Mouse (Mus musculus): ENCODE results near the gene Txnrd2. TPM values are rescaled to one million over a fixed set of nuclear protein-coding genes. Genes with fewer than 3 reads are reported as not detected.

Gene Txnrd2
- polyA plus RNA-seq, 1 experiment from 2014 or later, result 23.4 TPM

DNA sequence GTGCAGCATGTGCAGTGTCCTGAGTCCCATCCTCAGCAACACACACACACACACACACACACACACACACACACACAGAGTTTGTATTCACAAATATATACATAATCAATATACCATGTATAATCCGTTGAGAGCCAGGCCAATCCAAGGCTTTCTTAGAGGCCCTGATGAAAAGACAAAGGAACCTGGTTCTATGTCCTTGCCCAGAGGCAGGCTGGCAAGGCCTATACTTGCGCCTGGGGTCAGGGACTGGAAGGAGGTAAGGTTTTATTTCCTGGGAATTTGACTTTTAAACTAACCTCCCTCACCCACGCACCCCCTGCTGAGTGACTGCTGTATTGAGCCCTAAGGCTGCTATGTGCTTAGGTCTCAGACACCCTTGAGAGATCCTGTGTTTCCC is 5.6 kb upstream of the Txnrd2 start:
- no peak overlapping the region for H3K4me3 ChIP-seq
- H3K4me1 ChIP-seq, result peaks cover 13% of the 10 kb centered on the region
- no peak overlapping the region for H3K4me2 ChIP-seq
- no peaks in the 10 kb centered on the region for H3K9me3 ChIP-seq (replicated peaks)
- 79% methylated on average over 3 of the region's 3 CpGs for WGBS
- no peak overlapping the region for H3K27ac ChIP-seq
- ATAC-seq, result no peak
- H3K27me3 ChIP-seq, result no peaks in the 10 kb centered on the region
- H3K36me3 ChIP-seq (ENCODE audit: poor library complexity, severe bottlenecking), result peaks cover 18% of the 10 kb centered on the region
- no peak overlapping the region for H3K9ac ChIP-seq

GRCm38 (mm10) chr16:18423203-18423914 is 2.8 kb upstream of the Txnrd2 start:
- WGBS, result 90% methylated on average over 7 of the region's 7 CpGs
- Histone ChIP-seq H3K4me1 (peaks cover 25% of the 10 kb centered on the region), H3K9me3 (replicated peaks) (no peaks in the 10 kb centered on the region), H3K27me3 (no peaks in the 10 kb centered on the region), H3K9ac (no peak overlapping the region), H3K36me3 (ENCODE audit: poor library complexity, severe bottlenecking) (peaks cover 8% of the 10 kb centered on the region; the same call in 1 of the 2 replicates), H3K4me3 (no peak overlapping the region), H3K4me2 (no peak overlapping the region), H3K27ac (no peak overlapping the region)
- ATAC-seq, result no peak

DNA sequence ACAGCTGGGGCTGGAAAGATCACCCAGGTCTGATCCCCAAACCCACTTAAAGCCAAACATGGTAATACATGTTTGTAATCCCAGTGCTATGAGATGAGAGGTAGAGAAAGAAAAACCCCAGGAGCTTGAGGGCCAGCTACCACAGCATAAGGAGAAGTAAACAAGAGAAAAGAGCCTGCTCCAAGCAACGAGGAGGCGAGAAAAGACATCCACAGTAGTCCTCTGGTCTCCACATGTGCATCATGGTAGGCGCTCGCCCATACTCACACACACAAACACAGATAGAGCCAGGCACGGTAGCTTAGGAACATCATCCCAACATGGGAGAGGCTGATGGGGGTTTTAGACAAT is 2.3 kb upstream of the Txnrd2 start:
- no peak overlapping the region for H3K4me3 ChIP-seq
- peaks cover 25% of the 10 kb centered on the region for H3K4me1 ChIP-seq
- peaks cover 8% of the 10 kb centered on the region; the same call in 1 of the 2 replicates for H3K36me3 ChIP-seq (ENCODE audit: poor library complexity, severe bottlenecking)
- no peaks in the 10 kb centered on the region for H3K27me3 ChIP-seq
- no peaks in the 10 kb centered on the region for H3K9me3 ChIP-seq (replicated peaks)
- no peak for ATAC-seq
- whole genome bisulfite sequencing, result 94% methylated on average over 5 of the region's 5 CpGs
- H3K27ac ChIP-seq, result no peak overlapping the region
- H3K4me2 ChIP-seq, result no peak overlapping the region
- no peak overlapping the region for H3K9ac ChIP-seq

DNA sequence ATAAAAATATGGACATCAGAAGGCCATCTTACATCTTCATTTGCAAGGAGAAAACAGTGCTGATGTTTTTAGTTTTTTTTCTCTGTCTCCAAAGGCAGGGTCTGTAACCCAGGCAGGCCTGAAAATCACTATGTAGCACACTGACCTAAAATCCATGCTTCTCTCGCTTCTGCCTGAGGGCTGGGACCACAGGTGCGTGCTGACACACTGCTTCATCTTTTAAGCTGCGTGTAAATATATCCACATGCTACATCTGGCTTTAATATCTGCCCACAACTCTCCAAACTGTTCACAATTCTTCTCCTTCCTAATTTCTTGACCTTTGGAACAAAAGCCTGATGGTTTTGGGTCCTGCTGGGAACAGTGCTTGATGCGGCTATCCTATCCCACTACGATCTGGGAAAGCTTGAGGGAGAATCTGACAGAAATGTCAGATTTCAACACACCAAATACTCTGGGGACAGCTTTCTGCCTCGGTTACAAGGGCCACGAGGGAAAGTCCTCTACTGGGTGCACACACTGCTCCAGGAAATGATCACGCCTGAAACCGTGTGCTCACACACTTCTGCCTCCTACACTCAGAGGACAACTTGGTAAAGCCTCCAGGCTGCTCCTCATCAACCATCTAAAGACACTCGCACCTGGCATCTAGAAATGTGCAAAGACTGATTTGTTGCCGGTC is 1.7 kb upstream of the Txnrd2 start:
- H3K9me3 ChIP-seq (replicated peaks), result no peaks in the 10 kb centered on the region
- H3K4me2 ChIP-seq, result peak overlapping the region; percentile 75
- no peak overlapping the region for H3K27ac ChIP-seq
- H3K36me3 ChIP-seq (ENCODE audit: poor library complexity, severe bottlenecking), result peaks cover 8% of the 10 kb centered on the region; the same call in 1 of the 2 replicates
- WGBS, result 92% methylated on average over 11 of the region's 11 CpGs
- no peak for ATAC-seq
- H3K9ac ChIP-seq, result 0 out of 2 replicates have a peak overlapping the region, but pooled peaks have one; percentile 8
- H3K27me3 ChIP-seq, result no peaks in the 10 kb centered on the region
- peaks cover 25% of the 10 kb centered on the region for H3K4me1 ChIP-seq
- no peak overlapping the region for H3K4me3 ChIP-seq

DNA sequence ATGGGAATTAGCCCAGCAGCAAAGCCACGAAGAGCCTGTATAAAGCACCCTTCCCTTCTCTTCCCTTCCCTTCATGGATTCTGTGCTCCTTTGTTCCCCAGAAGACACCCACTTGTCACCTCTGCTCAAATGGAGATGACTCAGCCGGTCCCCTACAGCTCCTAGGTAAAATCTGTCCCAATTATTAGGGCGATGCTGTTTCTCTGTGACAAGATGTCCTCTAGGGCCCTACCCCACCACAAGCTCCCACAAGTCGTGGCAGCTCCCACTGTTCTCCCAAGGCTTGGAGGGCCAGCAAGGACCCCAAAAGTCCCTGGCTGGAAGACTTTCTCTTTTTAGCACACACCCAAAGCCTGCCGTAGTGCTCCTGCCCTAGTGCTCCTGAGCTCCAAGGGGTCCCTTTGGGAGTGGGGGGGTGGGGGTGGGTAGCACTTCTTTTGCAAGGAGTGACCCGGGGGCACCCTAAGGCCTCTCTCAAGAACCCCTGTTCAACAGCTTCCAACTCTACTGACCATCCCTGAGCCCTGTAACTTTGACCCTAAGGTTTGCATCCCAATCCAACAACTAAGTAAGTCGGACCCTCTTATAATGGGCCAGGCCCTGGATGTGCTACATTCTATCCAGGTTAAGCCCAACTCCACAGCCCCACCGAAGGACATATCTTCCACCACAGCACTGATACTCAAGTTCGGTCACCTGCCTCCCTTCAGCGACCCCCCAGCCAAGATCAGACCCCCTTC is 539 bp upstream of the Txnrd2 start:
- Histone ChIP-seq H3K4me1 (peaks cover 25% of the 10 kb centered on the region), H3K27ac (no peak overlapping the region; the same call in 1 of the 2 replicates), H3K9me3 (replicated peaks) (no peaks in the 10 kb centered on the region), H3K27me3 (no peaks in the 10 kb centered on the region), H3K4me2 (peak overlapping the region; percentile 75), H3K4me3 (peak overlapping the region; percentile 88), H3K36me3 (ENCODE audit: poor library complexity, severe bottlenecking) (peaks cover 8% of the 10 kb centered on the region; the same call in 1 of the 2 replicates), H3K9ac (peak overlapping the region; percentile 93)
- peak; percentile 51 for ATAC-seq
- WGBS, result 24% methylated on average over 10 of the region's 10 CpGs

DNA sequence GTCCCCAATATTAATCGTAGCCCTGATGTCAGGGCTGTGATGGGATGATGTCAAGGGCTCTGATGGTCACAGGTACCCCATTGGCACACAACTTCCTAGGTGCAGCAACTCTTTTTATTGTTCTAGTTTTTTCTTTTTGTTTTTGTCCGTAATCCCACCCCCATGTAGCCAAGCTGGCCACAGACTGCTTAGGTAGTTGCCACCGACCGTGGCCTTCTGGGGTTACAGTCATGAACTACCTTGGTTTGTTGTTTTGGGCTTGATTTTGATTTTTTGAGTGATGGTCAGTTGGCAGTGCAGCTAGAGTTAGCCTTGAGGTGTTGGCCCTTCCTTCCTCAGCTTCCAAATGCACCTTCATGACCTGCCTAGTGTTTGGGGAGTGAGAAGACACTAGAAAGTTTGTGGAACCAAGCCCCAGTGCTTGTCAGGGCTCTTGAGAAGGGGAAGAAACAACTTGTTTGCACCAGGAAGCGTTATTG is 657 bp downstream of the Txnrd2 start, which contains the start of gene Comt:
Gene Comt (minus strand): TSS at position 51 of the 479 bp plus-strand sequence.
- H3K9ac ChIP-seq, result peak within 1 kb of the TSS; percentile 93
- no peaks in the 10 kb centered on the region for H3K9me3 ChIP-seq (replicated peaks)
- no peak for ATAC-seq
- H3K4me3 ChIP-seq, result peak within 1 kb of the TSS; percentile 88
- H3K27ac ChIP-seq, result no peak within 1 kb of the TSS; the same call in 1 of the 2 replicates
- H3K36me3 ChIP-seq (ENCODE audit: poor library complexity, severe bottlenecking), result peaks cover 8% of the 10 kb centered on the region; the same call in 1 of the 2 replicates
- peaks cover 25% of the 10 kb centered on the region for H3K4me1 ChIP-seq
- no peaks in the 10 kb centered on the region for H3K27me3 ChIP-seq
- 60% methylated on average over 5 of the region's 5 CpGs for WGBS
- peak within 1 kb of the TSS; percentile 75 for H3K4me2 ChIP-seq

DNA sequence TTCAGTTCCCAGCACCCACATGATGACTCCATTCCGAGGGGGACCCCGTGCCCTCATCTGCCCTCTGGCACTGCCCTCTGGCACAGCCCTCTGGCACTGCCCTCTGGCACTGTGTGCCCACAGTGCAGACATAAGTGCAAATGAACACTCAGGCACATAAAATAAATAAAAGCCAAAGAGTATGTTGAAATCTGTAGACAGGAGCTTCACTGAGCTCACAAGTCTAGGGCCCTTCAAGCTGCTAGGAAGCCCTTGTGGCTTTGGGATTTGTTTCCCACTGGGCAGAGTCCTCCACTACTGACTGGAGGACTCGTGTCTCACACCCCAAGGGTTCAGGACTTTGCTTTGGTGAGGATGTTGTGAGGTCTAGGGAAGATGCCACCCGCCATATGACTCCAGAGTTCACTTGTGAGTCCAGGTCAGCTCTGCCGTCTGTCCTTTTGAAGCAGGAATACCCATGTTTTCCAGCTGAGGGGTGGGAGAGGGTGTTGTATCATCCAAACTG is 1.9 kb downstream of the Txnrd2 start:
- H3K27me3 ChIP-seq, result no peaks in the 10 kb centered on the region
- no peak for ATAC-seq
- H3K27ac ChIP-seq, result no peak overlapping the region
- WGBS, result 85% methylated on average over 5 of the region's 5 CpGs
- peaks cover 25% of the 10 kb centered on the region for H3K4me1 ChIP-seq
- H3K9ac ChIP-seq, result no peak overlapping the region
- no peak overlapping the region for H3K4me2 ChIP-seq
- H3K4me3 ChIP-seq, result no peak overlapping the region
- H3K9me3 ChIP-seq (replicated peaks), result no peaks in the 10 kb centered on the region
- peaks cover 6% of the 10 kb centered on the region; the same call in 1 of the 2 replicates for H3K36me3 ChIP-seq (ENCODE audit: poor library complexity, severe bottlenecking)

- Histone ChIP-seq H3K4me1 (peaks cover 25% of the 10 kb centered on the region), H3K4me3 (no peak overlapping the region), H3K4me2 (no peak overlapping the region), H3K36me3 (ENCODE audit: poor library complexity, severe bottlenecking) (0 out of 2 replicates have a peak, but pooled peaks cover under 1% of the 10 kb centered on the region), H3K27ac (no peak overlapping the region), H3K9ac (no peak overlapping the region), H3K27me3 (no peaks in the 10 kb centered on the region), H3K9me3 (replicated peaks) (no peaks in the 10 kb centered on the region)
- no peak for ATAC-seq
- WGBS, result 93% methylated on average over 7 of the region's 7 CpGs
These were observed 2.4 kb downstream of the Txnrd2 start for GRCm38 (mm10) chr16:18428516-18429042.

GRCm38 (mm10) chr16:18429641-18430040 is 3.5 kb downstream of the Txnrd2 start:
- no peak for ATAC-seq
- Histone ChIP-seq H3K36me3 (ENCODE audit: poor library complexity, severe bottlenecking) (no peaks in the 10 kb centered on the region), H3K27ac (no peak overlapping the region), H3K4me2 (no peak overlapping the region), H3K27me3 (no peaks in the 10 kb centered on the region), H3K4me3 (no peak overlapping the region), H3K4me1 (peaks cover 18% of the 10 kb centered on the region), H3K9me3 (replicated peaks) (no peaks in the 10 kb centered on the region), H3K9ac (no peak overlapping the region)
- WGBS, result 92% methylated on average over 8 of the region's 8 CpGs

DNA sequence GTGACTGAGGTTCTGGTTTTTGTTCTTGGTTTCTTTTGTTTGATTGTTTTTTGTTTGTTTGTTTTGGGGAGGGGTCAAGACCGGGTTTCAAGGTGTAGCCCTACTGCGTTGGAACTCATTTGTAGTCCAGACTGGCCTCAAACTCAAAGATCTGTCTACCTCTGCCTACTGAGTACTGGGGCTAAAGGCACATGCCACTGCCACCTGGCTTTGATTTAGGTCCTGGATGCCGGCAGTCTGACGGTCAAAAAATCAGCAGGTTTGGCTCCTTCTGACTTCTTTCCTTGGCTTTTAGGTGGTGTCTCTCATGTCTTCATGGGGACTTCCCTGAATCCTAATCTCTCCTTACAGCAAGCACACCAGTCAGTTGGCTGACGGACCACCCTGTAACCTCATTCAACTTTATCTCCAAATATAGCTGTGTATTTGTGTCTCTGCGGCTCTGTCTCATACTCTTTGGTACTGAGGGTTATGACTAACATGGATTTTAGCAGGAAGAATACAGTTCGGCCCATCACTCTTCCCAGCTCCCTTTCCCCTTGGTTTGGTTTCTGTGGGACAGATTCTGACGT is 4.5 kb downstream of the Txnrd2 start:
- Histone ChIP-seq H3K9me3 (replicated peaks) (no peaks in the 10 kb centered on the region), H3K4me2 (no peak overlapping the region), H3K9ac (no peak overlapping the region), H3K27ac (no peak overlapping the region), H3K27me3 (no peaks in the 10 kb centered on the region), H3K4me1 (peaks cover 11% of the 10 kb centered on the region), H3K4me3 (no peak overlapping the region), H3K36me3 (ENCODE audit: poor library complexity, severe bottlenecking) (no peaks in the 10 kb centered on the region)
- WGBS, result 89% methylated on average over 8 of the region's 8 CpGs
- ATAC-seq, result no peak

- no peak overlapping the region for H3K4me3 ChIP-seq
- no peak overlapping the region for H3K9ac ChIP-seq
- ATAC-seq, result no peak
- 0 out of 2 replicates have a peak, but pooled peaks cover 3% of the 10 kb centered on the region for H3K36me3 ChIP-seq (ENCODE audit: poor library complexity, severe bottlenecking)
- 95% methylated on average over 5 of the region's 5 CpGs for WGBS
- H3K4me1 ChIP-seq, result no peaks in the 10 kb centered on the region
- no peak overlapping the region for H3K4me2 ChIP-seq
- no peaks in the 10 kb centered on the region for H3K9me3 ChIP-seq (replicated peaks)
- H3K27me3 ChIP-seq, result no peaks in the 10 kb centered on the region
- no peak overlapping the region for H3K27ac ChIP-seq
These were observed 7.2 kb downstream of the Txnrd2 start for GRCm38 (mm10) chr16:18433341-18433920.

Data from forebrain, embryonic 13.5 days (tissue).